Mouse (Mus musculus) gastrocnemius, adult 2 months (tissue): ENCODE data around the gene Fars2. TPM values are rescaled to one million over a fixed set of nuclear protein-coding genes. Genes with fewer than 3 reads are reported as not detected.

Experiments used
- DNase-seq: peaks from one replicate; pipeline ENCODE4 v3.0.0; 2022
- H3K27ac ChIP-seq: fragments of 200-600 bp; 2 replicates; pipeline ENCODE4 v1.8.1; 2022; ENCODE audit warnings: mild to moderate bottlenecking
- H3K4me3 ChIP-seq: fragments of 200-600 bp; 2 replicates; pipeline ENCODE4 v1.8.1; 2022; ENCODE audit warnings: mild to moderate bottlenecking, moderate library complexity
- CTCF ChIP-seq: fragments of 200-600 bp; IDR thresholded peaks from 2 replicates; pipeline ENCODE4 v1.8.1; 2022; ENCODE audit warnings: antibody characterized with exemption, mild to moderate bottlenecking, moderate library complexity
- intact Hi-C: fragments of 180-260 bp; cut with DNase I; formaldehyde crosslinking; loops from one replicate; pipeline ENCODE4 v1.15.1; 2025
- total RNA-seq, 2 experiments: library from RNA; stranded (reverse); gene quantifications; 2 replicates each; pipeline ENCODE4 v1.2.3; 2021

Gene Fars2
- total RNA-seq, 2 experiments from 2014 or later, result 40.8 to 43.4 TPM

DNA sequence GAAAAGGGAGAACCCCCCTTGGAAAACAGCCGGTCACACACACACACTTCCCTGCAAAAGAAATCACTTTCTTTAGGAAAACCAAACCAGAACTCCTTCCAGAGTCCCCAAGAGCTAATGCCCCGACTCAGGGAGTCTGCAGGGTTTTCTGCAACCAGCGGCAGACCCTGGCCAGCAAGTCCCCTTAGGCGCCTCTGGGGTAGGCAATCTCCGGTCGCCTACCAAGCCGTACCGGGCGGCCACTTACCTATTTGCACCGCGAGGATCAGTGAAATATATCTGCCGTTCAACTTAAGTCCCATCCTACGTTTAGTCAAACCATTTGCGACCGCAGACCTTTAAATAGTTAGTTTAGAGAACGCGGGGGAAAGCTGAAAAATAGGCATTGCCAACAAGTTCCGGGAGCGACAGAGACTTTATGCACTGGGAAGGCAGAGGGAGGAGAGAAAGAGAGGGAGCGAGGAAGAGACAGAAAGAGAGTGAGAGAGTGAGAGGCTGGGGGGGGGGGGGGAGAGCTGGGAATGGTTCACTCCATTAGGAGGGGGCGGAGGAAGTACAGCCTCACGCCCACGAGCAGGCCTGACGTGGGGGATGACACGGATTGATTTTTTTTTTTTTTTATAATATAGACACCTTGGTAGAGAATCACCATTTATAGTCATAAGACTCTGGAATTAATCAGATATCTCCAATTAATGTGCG lies 616.9 kb downstream of the Fars2 start:
- peak overlapping the region; percentile 43; the same call in 1 of the 2 replicates for H3K27ac ChIP-seq
- intact Hi-C loops, result no loop called here
- DNase-seq, result no peak
- TF ChIP-seq CTCF, result no peak
- H3K4me3 ChIP-seq, result peak overlapping the region; percentile 62

DNA sequence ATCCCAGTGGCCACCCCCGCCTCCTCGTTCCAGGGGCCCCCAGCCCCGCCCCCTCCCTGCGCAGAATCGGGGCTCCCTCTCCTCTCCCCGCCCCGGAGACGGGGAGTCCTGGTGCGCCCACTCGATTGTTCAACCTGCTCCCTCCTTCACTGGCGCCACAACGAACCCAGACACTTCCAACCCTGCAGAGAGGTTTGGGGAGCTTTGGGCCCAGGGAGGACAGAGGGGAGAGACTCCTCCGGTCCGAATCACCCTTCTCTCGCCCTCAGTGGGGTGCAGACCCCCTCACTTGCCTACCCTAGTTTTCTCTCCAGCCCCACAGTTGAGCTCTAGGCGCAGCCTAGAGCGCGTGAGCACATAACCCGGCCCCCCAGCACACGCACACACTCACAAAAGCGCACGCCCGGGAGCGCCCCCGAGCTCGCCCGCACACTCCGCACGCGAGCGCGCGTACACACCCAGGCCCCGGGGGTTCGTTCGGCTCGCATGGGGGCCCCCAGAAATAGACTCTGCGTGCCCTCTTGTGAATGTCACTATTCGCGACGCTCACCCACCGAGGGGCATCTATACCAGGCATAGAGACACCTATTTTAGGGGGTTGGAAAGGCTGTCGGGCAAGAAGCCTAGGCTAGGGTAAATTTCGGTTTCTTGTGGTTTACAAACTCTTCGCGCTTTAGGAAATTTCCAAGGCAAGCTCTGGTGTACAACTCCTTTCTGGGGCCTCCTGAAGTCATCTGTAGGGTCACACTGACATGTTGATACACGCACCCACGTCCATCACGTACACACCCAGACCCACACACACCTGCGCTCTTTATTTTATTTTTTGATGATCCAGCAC lies 617.7 kb downstream of the Fars2 start, which contains the start of gene Nrn1:
Nrn1 (minus strand) TSS at position 401 of the 841 bp plus-strand sequence.
- DNase-seq, result no peak
- peak within 1 kb of the TSS; percentile 62 for H3K4me3 ChIP-seq
- H3K27ac ChIP-seq, result peak within 1 kb of the TSS; percentile 56
- no peak for TF ChIP-seq CTCF
- intact Hi-C loops, result no loop called here

- H3K27ac ChIP-seq, result peak overlapping the region; percentile 56
- intact Hi-C loops, result no loop called here
- no peak for TF ChIP-seq CTCF
- peak overlapping the region; percentile 62 for H3K4me3 ChIP-seq
- DNase-seq, result peak; percentile 61
Measured at GRCm38 (mm10) chr13:36735901-36736618, 618.8 kb downstream of the Fars2 start.

- Histone ChIP-seq H3K27ac (peak overlapping the region; percentile 40), H3K4me3 (peak overlapping the region; percentile 62)
- no peak for TF ChIP-seq CTCF
- no peak for DNase-seq
- intact Hi-C loops, result no loop called here
Measured at GRCm38 (mm10) chr13:36736619-36736996, 619.4 kb downstream of the Fars2 start.

GRCm38 (mm10) chr13:36750056-36750455 lies 632.8 kb downstream of the Fars2 start:
- no peak overlapping the region for H3K4me3 ChIP-seq
- H3K27ac ChIP-seq, result no peak overlapping the region
- DNase-seq, result no peak
- TF ChIP-seq CTCF, result no peak
- intact Hi-C loops, result no loop called here

DNA sequence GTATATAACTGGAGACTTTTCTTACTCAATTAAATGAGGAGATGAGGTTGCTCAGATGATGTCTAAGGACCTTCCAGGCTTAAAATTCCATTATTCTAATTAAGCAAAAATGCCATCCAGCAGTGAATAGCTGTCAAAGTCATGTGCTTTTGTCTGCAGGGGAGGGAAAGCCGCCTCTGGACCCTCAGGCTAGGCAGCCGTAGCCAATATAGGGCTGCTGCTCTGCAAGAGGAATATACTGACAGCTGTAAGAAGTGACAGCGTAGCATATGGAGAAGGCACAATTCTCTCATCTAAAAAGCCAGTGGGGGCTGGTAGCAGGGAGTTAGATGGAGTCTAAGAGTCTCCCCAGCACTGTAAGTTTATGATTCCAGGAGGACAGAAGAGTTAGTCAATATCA lies 634.6 kb downstream of the Fars2 start:
- H3K4me3 ChIP-seq, result no peak overlapping the region
- TF ChIP-seq CTCF, result no peak
- no peak for DNase-seq
- intact Hi-C loops, result no loop called here
- no peak overlapping the region for H3K27ac ChIP-seq

- no peak for DNase-seq
- intact Hi-C loops, result no loop called here
Measured at GRCm38 (mm10) chr13:36766801-36767200, 649.6 kb downstream of the Fars2 start.

More at GRCm38 (mm10) chr13:36766801-36767200, 649.6 kb downstream of the Fars2 start:
- no peak overlapping the region for H3K27ac ChIP-seq
- no peak for TF ChIP-seq CTCF
- no peak overlapping the region for H3K4me3 ChIP-seq

Other genes starting within 250 kb of the Fars2 start
- 10 to 100 TPM; 13.9 to 15.1 TPM for gene Rpp40, start 211.1 kb upstream of the Fars2 start, total RNA-seq
- gene Ppp1r3g, start 158.6 kb upstream of the Fars2 start, total RNA-seq, result not detected
- gene Lyrm4, start 114 bp downstream of the Fars2 start, total RNA-seq, result 1 to 10 TPM; 4.4 to 6.4 TPM